Mouse (Mus musculus) G1E (cell line): ENCODE data around the gene Fhdc1.

Experiments used
- CTCF ChIP-seq: IDR thresholded peaks from 2 replicates; pipeline ENCODE4 v1.5.1; 2012; ENCODE audit warnings: low read depth, low read length, inconsistent platforms, mixed read lengths
- GATA1 ChIP-seq: IDR thresholded peaks from 2 replicates; pipeline ENCODE4 v1.6.1; 2012; ENCODE audit warnings: borderline replicate concordance, low read length, inconsistent platforms, mixed read lengths
- TAL1 ChIP-seq: conservative IDR thresholded peaks from 2 replicates; pipeline ENCODE4 v1.6.1; 2012; ENCODE audit warnings: low read depth, low read length, inconsistent platforms, mixed read lengths

GRCm38 (mm10) chr3:84497718-84498117 is 17.5 kb upstream of the Fhdc1 start:
- no peak for TF ChIP-seq CTCF
- TF ChIP-seq GATA1, result no peak
- TF ChIP-seq TAL1, result no peak
